Mouse (Mus musculus): ENCODE measurements around the gene Olfr1535. TPM values are rescaled to one million over a fixed set of nuclear protein-coding genes. Genes with fewer than 3 reads are reported as not detected.

Olfr1535 gene
- polyA plus RNA-seq, 1 experiment, result not detected

GRCm38 (mm10) chr13:21542708-21543107 is 17.0 kb downstream of the Olfr1535 start, which contains the start of gene Olfr1366:
Olfr1366 (minus strand) TSS chr13:21542808.
- no peaks in the 10 kb centered on the region for H3K27me3 ChIP-seq (ENCODE audit: control insufficient read depth, insufficient read depth, insufficient read length)
- no peak for TF ChIP-seq MYOG (IDR thresholded peaks at IDR 0.05; ENCODE audit: control insufficient read depth, extremely low read depth, insufficient read length)
- no peak for TF ChIP-seq MAX (IDR thresholded peaks at IDR 0.05)
- no peak for TF ChIP-seq FOSL1 (IDR thresholded peaks at IDR 0.05; ENCODE audit: insufficient read depth, low read length, poor library complexity, severe bottlenecking)
- no peak for TF ChIP-seq CEBPB (IDR thresholded peaks at IDR 0.05; ENCODE audit: low read depth)
- no peak for TF ChIP-seq CTCF (IDR thresholded peaks at IDR 0.05; ENCODE audit: control insufficient read depth, insufficient read depth, insufficient read length)
- TF ChIP-seq USF1 (IDR thresholded peaks at IDR 0.05; ENCODE audit: low read depth), result no peak
- TF ChIP-seq MYOD1 (IDR thresholded peaks at IDR 0.05; ENCODE audit: control insufficient read depth, insufficient read length, low read depth), result no peak
- H3K36me3 ChIP-seq (ENCODE audit: control insufficient read depth, insufficient read depth), result no peaks in the 10 kb centered on the region
- no peaks in the 10 kb centered on the region for H3K79me3 ChIP-seq (ENCODE audit: low read depth)
- no peak within 1 kb of the TSS for H3K4me3 ChIP-seq (ENCODE audit: insufficient read depth, poor library complexity, severe bottlenecking)
- no peak within 1 kb of the TSS for H3ac ChIP-seq (ENCODE audit: control insufficient read depth, insufficient read length, low read depth)
- no peaks in the 10 kb centered on the region for H3K79me2 ChIP-seq (ENCODE audit: control insufficient read depth, insufficient read depth)

- Histone ChIP-seq H3K4me3 (ENCODE audit: insufficient read depth, poor library complexity, severe bottlenecking) (peak within 1 kb of the TSS; percentile 53), H3K36me3 (ENCODE audit: control insufficient read depth, insufficient read depth) (no peaks in the 10 kb centered on the region), H3K79me2 (ENCODE audit: control insufficient read depth, insufficient read depth) (peaks cover 17% of the 10 kb centered on the region), H3K27me3 (ENCODE audit: control insufficient read depth, insufficient read depth, insufficient read length) (no peaks in the 10 kb centered on the region), H3K79me3 (ENCODE audit: low read depth) (no peaks in the 10 kb centered on the region), H3ac (ENCODE audit: control insufficient read depth, insufficient read length, low read depth) (peak within 1 kb of the TSS; percentile 98)
- no peak for TF ChIP-seq CTCF (IDR thresholded peaks at IDR 0.05; ENCODE audit: control insufficient read depth, insufficient read depth, insufficient read length)
- no peak for TF ChIP-seq USF1 (IDR thresholded peaks at IDR 0.05; ENCODE audit: low read depth)
- no peak for TF ChIP-seq FOSL1 (IDR thresholded peaks at IDR 0.05; ENCODE audit: insufficient read depth, low read length, poor library complexity, severe bottlenecking)
- no peak for TF ChIP-seq CEBPB (IDR thresholded peaks at IDR 0.05; ENCODE audit: low read depth)
- no peak for TF ChIP-seq MYOD1 (IDR thresholded peaks at IDR 0.05; ENCODE audit: control insufficient read depth, insufficient read length, low read depth)
- no peak for TF ChIP-seq MAX (IDR thresholded peaks at IDR 0.05)
- no peak for TF ChIP-seq MYOG (IDR thresholded peaks at IDR 0.05; ENCODE audit: control insufficient read depth, extremely low read depth, insufficient read length)
These were observed 28.9 kb downstream of the Olfr1535 start, which contains the start of gene Zkscan8 for GRCm38 (mm10) chr13:21530781-21531201. Zkscan8 (minus strand) TSS chr13:21531120.

- peaks cover 17% of the 10 kb centered on the region for H3K79me2 ChIP-seq (ENCODE audit: control insufficient read depth, insufficient read depth)
- H3K27me3 ChIP-seq (ENCODE audit: control insufficient read depth, insufficient read depth, insufficient read length), result no peaks in the 10 kb centered on the region
- no peaks in the 10 kb centered on the region for H3K79me3 ChIP-seq (ENCODE audit: low read depth)
- H3ac ChIP-seq (ENCODE audit: control insufficient read depth, insufficient read length, low read depth), result peak overlapping the region; percentile 30
- TF ChIP-seq USF1 (IDR thresholded peaks at IDR 0.05; ENCODE audit: low read depth), result no peak
- TF ChIP-seq FOSL1 (IDR thresholded peaks at IDR 0.05; ENCODE audit: insufficient read depth, low read length, poor library complexity, severe bottlenecking), result no peak
- TF ChIP-seq MAX (IDR thresholded peaks at IDR 0.05), result no peak
- no peak for TF ChIP-seq MYOG (IDR thresholded peaks at IDR 0.05; ENCODE audit: control insufficient read depth, extremely low read depth, insufficient read length)
- TF ChIP-seq CTCF (IDR thresholded peaks at IDR 0.05; ENCODE audit: control insufficient read depth, insufficient read depth, insufficient read length), result no peak
- no peak for TF ChIP-seq MYOD1 (IDR thresholded peaks at IDR 0.05; ENCODE audit: control insufficient read depth, insufficient read length, low read depth)
- TF ChIP-seq CEBPB (IDR thresholded peaks at IDR 0.05; ENCODE audit: low read depth), result no peak
- H3K4me3 ChIP-seq (ENCODE audit: insufficient read depth, poor library complexity, severe bottlenecking), result peak overlapping the region; percentile 53
- H3K36me3 ChIP-seq (ENCODE audit: control insufficient read depth, insufficient read depth), result no peaks in the 10 kb centered on the region
These were observed 29.6 kb downstream of the Olfr1535 start for GRCm38 (mm10) chr13:21530136-21530535.

- Histone ChIP-seq H3ac (ENCODE audit: control insufficient read depth, insufficient read length, low read depth) (peak overlapping the region; percentile 96), H3K36me3 (ENCODE audit: control insufficient read depth, insufficient read depth) (no peaks in the 10 kb centered on the region), H3K27me3 (ENCODE audit: control insufficient read depth, insufficient read depth, insufficient read length) (no peaks in the 10 kb centered on the region), H3K79me3 (ENCODE audit: low read depth) (no peaks in the 10 kb centered on the region), H3K79me2 (ENCODE audit: control insufficient read depth, insufficient read depth) (no peaks in the 10 kb centered on the region), H3K4me3 (ENCODE audit: insufficient read depth, poor library complexity, severe bottlenecking) (peak overlapping the region; percentile 33)
- TF ChIP-seq CTCF (IDR thresholded peaks at IDR 0.05; ENCODE audit: control insufficient read depth, insufficient read depth, insufficient read length) (no peak), CEBPB (IDR thresholded peaks at IDR 0.05; ENCODE audit: low read depth) (no peak), USF1 (IDR thresholded peaks at IDR 0.05; ENCODE audit: low read depth) (no peak), MYOG (IDR thresholded peaks at IDR 0.05; ENCODE audit: control insufficient read depth, extremely low read depth, insufficient read length) (no peak), MYOD1 (IDR thresholded peaks at IDR 0.05; ENCODE audit: control insufficient read depth, insufficient read length, low read depth) (no peak), MAX (IDR thresholded peaks at IDR 0.05) (no peak), FOSL1 (IDR thresholded peaks at IDR 0.05; ENCODE audit: insufficient read depth, low read length, poor library complexity, severe bottlenecking) (no peak)
These were observed 53.5 kb downstream of the Olfr1535 start for GRCm38 (mm10) chr13:21506221-21506649.

Other genes starting within 250 kb of the Olfr1535 start
- gene Gpx6, start 247.8 kb downstream of the Olfr1535 start, polyA plus RNA-seq (2012; fragmentation: generic; extraction: Trizol), result not detected
- not detected for gene Olfr1367, start 213.0 kb downstream of the Olfr1535 start, polyA plus RNA-seq (2012; fragmentation: generic; extraction: Trizol)
- 3.1 TPM for gene Zscan12, start 197.1 kb downstream of the Olfr1535 start, polyA plus RNA-seq (2012; fragmentation: generic; extraction: Trizol)
- gene Zkscan3, start 157.1 kb downstream of the Olfr1535 start, polyA plus RNA-seq (2012; fragmentation: generic; extraction: Trizol), result 10.2 TPM
- gene Pgbd1, start 118.8 kb downstream of the Olfr1535 start, polyA plus RNA-seq (2012; fragmentation: generic; extraction: Trizol), result 0.20 TPM
- 3.5 TPM for gene Zscan26, start 106.2 kb downstream of the Olfr1535 start, polyA plus RNA-seq (2012; fragmentation: generic; extraction: Trizol)
- 0.02 TPM for gene Nkapl, start 91.4 kb downstream of the Olfr1535 start, polyA plus RNA-seq (2012; fragmentation: generic; extraction: Trizol)
- gene Zkscan4, start 81.0 kb downstream of the Olfr1535 start, polyA plus RNA-seq (2012; fragmentation: generic; extraction: Trizol), result not detected
- not detected for gene Gm10065, start 80.5 kb downstream of the Olfr1535 start, polyA plus RNA-seq (2012; fragmentation: generic; extraction: Trizol)
- gene AK157302, start 64.7 kb downstream of the Olfr1535 start, polyA plus RNA-seq (2012; fragmentation: generic; extraction: Trizol), result 0.23 TPM
- 22.1 TPM for gene Gm11273, start 58.5 kb downstream of the Olfr1535 start, polyA plus RNA-seq (2012; fragmentation: generic; extraction: Trizol)
- gene Zkscan8, start 28.8 kb downstream of the Olfr1535 start, polyA plus RNA-seq (2012; fragmentation: generic; extraction: Trizol), result 0.97 TPM
- gene Olfr1366, start 17.1 kb downstream of the Olfr1535 start, polyA plus RNA-seq (2012; fragmentation: generic; extraction: Trizol), result 0.02 TPM
- gene Olfr1364, start 21.9 kb upstream of the Olfr1535 start, polyA plus RNA-seq (2012; fragmentation: generic; extraction: Trizol), result not detected
- not detected for gene Olfr1362, start 54.1 kb upstream of the Olfr1535 start, polyA plus RNA-seq (2012; fragmentation: generic; extraction: Trizol)
- gene Olfr11, start 82.6 kb upstream of the Olfr1535 start, polyA plus RNA-seq (2012; fragmentation: generic; extraction: Trizol), result 0.01 TPM
- not detected for gene Olfr1361, start 103.5 kb upstream of the Olfr1535 start, polyA plus RNA-seq (2012; fragmentation: generic; extraction: Trizol)
- gene Olfr1360, start 117.5 kb upstream of the Olfr1535 start, polyA plus RNA-seq (2012; fragmentation: generic; extraction: Trizol), result not detected
- not detected for gene Olfr1359, start 138.2 kb upstream of the Olfr1535 start, polyA plus RNA-seq (2012; fragmentation: generic; extraction: Trizol)
- gene Hist1h2bl, start 156.2 kb upstream of the Olfr1535 start, polyA plus RNA-seq (2012; fragmentation: generic; extraction: Trizol), result 9.1 TPM
- gene Hist1h2ai, start 156.5 kb upstream of the Olfr1535 start, polyA plus RNA-seq (2012; fragmentation: generic; extraction: Trizol), result 15.6 TPM
- 15.6 TPM for gene Hist1h3h, start 157.8 kb upstream of the Olfr1535 start, polyA plus RNA-seq (2012; fragmentation: generic; extraction: Trizol)
- gene Hist1h2bm, start 162.2 kb upstream of the Olfr1535 start, polyA plus RNA-seq (2012; fragmentation: generic; extraction: Trizol), result 3.4 TPM
- 2.9 TPM for gene Hist1h4j, start 175.2 kb upstream of the Olfr1535 start, polyA plus RNA-seq (2012; fragmentation: generic; extraction: Trizol)
- 10.3 TPM for gene Hist1h4k, start 190.6 kb upstream of the Olfr1535 start, polyA plus RNA-seq (2012; fragmentation: generic; extraction: Trizol)
- gene Hist1h2ak, start 193.9 kb upstream of the Olfr1535 start, polyA plus RNA-seq (2012; fragmentation: generic; extraction: Trizol), result 5.9 TPM
- 3.8 TPM for gene Hist1h2bn, start 194.2 kb upstream of the Olfr1535 start, polyA plus RNA-seq (2012; fragmentation: generic; extraction: Trizol)
- gene Hist1h1b, start 220.7 kb upstream of the Olfr1535 start, polyA plus RNA-seq (2012; fragmentation: generic; extraction: Trizol), result 1.6 TPM
- gene Hist1h3i, start 223.5 kb upstream of the Olfr1535 start, polyA plus RNA-seq (2012; fragmentation: generic; extraction: Trizol), result 9.4 TPM
- 18.1 TPM for gene Hist1h2an, start 227.3 kb upstream of the Olfr1535 start, polyA plus RNA-seq (2012; fragmentation: generic; extraction: Trizol)
- gene Hist1h2bp, start 227.6 kb upstream of the Olfr1535 start, polyA plus RNA-seq (2012; fragmentation: generic; extraction: Trizol), result 2.6 TPM

Measured in C2C12 (cell line).